Mouse (Mus musculus): ENCODE data around the gene Plekha7. TPM values are rescaled to one million over a fixed set of nuclear protein-coding genes. Genes with fewer than 3 reads are reported as not detected.

The Plekha7 gene
- total and polyA plus RNA-seq, 2 experiments from 2014 or later: 7.9 to 22.8 TPM

GRCm38 (mm10) chr7:116115991-116116390 is 192.2 kb downstream of the Plekha7 start:
- H3K27me3 ChIP-seq (ENCODE audit: insufficient read depth, low read length): no peaks in the 10 kb centered on the region
- 66% methylated on average over 2 of the region's 2 CpGs for WGBS
- H3K4me2 ChIP-seq (ENCODE audit: low read depth, low read length): no peak overlapping the region
- DNase-seq (ENCODE audit: low spot score) (no peak), ATAC-seq (no peak)
- no peaks in the 10 kb centered on the region for H3K4me1 ChIP-seq (ENCODE audit: insufficient read depth, low read length)
- TF ChIP-seq CTCF (IDR thresholded peaks at IDR 0.05; ENCODE audit: low read depth): no peak
- H3K27ac ChIP-seq: no peak overlapping the region
- H3K4me3 ChIP-seq (ENCODE audit: low read length): no peak overlapping the region
- H3K36me3 ChIP-seq (ENCODE audit: insufficient read depth, low read length): no peaks in the 10 kb centered on the region
- H3K9me3 ChIP-seq (ENCODE audit: low read length): no peaks in the 10 kb centered on the region
- no peak overlapping the region for H3K9ac ChIP-seq (replicated peaks; ENCODE audit: low read length)

DNA sequence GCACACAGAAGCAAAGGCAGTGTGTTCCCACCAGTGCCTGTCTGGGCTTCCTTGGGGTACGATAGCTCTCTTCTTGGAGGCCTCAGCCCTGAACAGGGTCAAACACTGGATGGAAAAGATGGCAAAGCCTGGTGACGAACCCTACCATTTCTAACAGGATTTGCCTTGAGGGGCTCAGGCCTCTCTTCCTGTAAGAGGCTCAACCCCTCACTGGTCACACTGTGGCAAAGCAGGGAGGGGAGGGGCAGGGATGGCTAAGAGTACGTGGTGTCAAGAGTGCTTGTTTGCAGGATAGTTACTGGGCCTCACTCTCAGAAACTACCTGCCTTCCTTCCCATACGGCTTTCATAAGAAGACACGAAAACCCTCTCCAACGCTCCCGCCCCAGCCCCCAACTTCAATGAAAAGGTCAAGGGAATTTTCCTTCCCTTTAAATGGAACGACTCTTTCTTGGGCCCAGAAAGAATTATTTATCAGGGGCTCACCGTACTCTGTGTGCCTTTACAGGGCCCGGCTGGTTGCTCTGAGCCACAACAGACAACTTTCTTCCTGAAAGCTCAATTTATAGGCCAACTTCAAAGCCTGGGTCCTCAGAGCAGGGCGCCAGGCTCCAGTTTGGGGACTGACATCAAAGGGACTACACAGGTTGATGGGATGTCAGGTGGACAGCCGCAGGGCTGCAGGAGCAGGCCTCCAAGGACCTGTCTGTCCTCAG is 192.8 kb downstream of the Plekha7 start:
- Histone ChIP-seq H3K27me3 (ENCODE audit: insufficient read depth, low read length) (no peaks in the 10 kb centered on the region), H3K9ac (replicated peaks; ENCODE audit: low read length) (no peak overlapping the region), H3K4me3 (ENCODE audit: low read length) (no peak overlapping the region), H3K4me2 (ENCODE audit: low read depth, low read length) (no peak overlapping the region), H3K27ac (no peak overlapping the region), H3K36me3 (ENCODE audit: insufficient read depth, low read length) (no peaks in the 10 kb centered on the region), H3K9me3 (ENCODE audit: low read length) (no peaks in the 10 kb centered on the region), H3K4me1 (ENCODE audit: insufficient read depth, low read length) (no peaks in the 10 kb centered on the region)
- DNase-seq (ENCODE audit: low spot score) (no peak), ATAC-seq (no peak)
- WGBS: 79% methylated on average over 12 of the region's 12 CpGs
- TF ChIP-seq CTCF (IDR thresholded peaks at IDR 0.05; ENCODE audit: low read depth): no peak

GRCm38 (mm10) chr7:116111546-116111945 is 196.6 kb downstream of the Plekha7 start:
- H3K36me3 ChIP-seq (ENCODE audit: insufficient read depth, low read length): no peaks in the 10 kb centered on the region
- H3K27ac ChIP-seq: no peak overlapping the region
- ATAC-seq: no peak
- no peaks in the 10 kb centered on the region for H3K27me3 ChIP-seq (ENCODE audit: insufficient read depth, low read length)
- no peak overlapping the region for H3K4me3 ChIP-seq (ENCODE audit: low read length)
- no peak for TF ChIP-seq CTCF (IDR thresholded peaks at IDR 0.05; ENCODE audit: low read depth)
- H3K9ac ChIP-seq (replicated peaks; ENCODE audit: low read length): no peak overlapping the region
- no peaks in the 10 kb centered on the region for H3K4me1 ChIP-seq (ENCODE audit: insufficient read depth, low read length)
- H3K4me2 ChIP-seq (ENCODE audit: low read depth, low read length): no peak overlapping the region
- 80% methylated on average over 6 of the region's 6 CpGs for WGBS
- DNase-seq (ENCODE audit: low spot score): no peak
- H3K9me3 ChIP-seq (ENCODE audit: low read length): no peaks in the 10 kb centered on the region

DNA sequence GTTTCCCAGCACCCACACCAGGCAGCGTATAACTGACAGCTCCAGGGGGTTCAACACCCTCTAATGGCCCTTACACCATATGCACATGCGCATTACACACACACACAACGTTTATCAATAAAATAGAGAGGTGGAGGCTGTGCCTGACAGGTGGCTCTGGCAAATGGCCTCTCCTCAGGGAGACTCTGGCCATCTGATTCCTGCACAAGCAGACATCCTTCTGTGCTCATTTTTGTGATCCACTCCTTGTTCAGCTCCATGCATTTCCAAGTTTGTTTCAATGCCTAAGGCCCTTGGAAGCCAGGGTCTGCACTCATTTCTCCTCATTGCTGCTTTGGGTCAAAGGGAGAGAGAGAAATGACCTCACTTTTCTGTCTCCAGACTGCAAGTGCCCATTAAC is 197.5 kb downstream of the Plekha7 start:
- no peak overlapping the region for H3K4me2 ChIP-seq (ENCODE audit: low read depth, low read length)
- ATAC-seq (no peak), DNase-seq (ENCODE audit: low spot score) (no peak)
- H3K9ac ChIP-seq (replicated peaks; ENCODE audit: low read length): no peak overlapping the region
- H3K9me3 ChIP-seq (ENCODE audit: low read length): no peaks in the 10 kb centered on the region
- H3K36me3 ChIP-seq (ENCODE audit: insufficient read depth, low read length): no peaks in the 10 kb centered on the region
- no peak for TF ChIP-seq CTCF (IDR thresholded peaks at IDR 0.05; ENCODE audit: low read depth)
- no peaks in the 10 kb centered on the region for H3K4me1 ChIP-seq (ENCODE audit: insufficient read depth, low read length)
- WGBS: 67% methylated on average over 3 of the region's 3 CpGs
- H3K27me3 ChIP-seq (ENCODE audit: insufficient read depth, low read length): no peaks in the 10 kb centered on the region
- no peak overlapping the region for H3K27ac ChIP-seq
- no peak overlapping the region for H3K4me3 ChIP-seq (ENCODE audit: low read length)

DNA sequence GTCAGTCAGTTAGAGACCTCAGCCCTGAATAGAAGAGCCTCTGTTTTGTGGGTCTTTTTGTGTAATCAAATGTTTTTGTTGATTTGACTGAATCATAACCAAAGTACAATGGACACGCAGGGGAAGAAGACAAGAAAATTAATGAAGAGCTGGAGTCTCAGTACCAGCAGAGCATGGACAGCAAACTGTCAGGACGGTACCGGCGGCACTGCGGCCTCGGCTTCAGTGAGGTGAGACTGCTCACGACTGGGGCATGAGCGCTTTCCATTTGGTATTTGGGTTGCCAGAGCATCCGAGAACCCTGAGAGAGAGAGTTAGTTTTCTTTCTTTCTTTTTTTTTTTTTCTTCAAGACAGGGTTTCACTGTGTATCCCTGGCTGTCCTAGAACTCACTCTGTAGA is 205.1 kb downstream of the Plekha7 start:
- Histone ChIP-seq H3K9me3 (ENCODE audit: low read length) (no peaks in the 10 kb centered on the region), H3K27ac (no peak overlapping the region), H3K4me2 (ENCODE audit: low read depth, low read length) (no peak overlapping the region), H3K4me3 (ENCODE audit: low read length) (no peak overlapping the region), H3K27me3 (ENCODE audit: insufficient read depth, low read length) (no peaks in the 10 kb centered on the region), H3K36me3 (ENCODE audit: insufficient read depth, low read length) (peaks cover 15% of the 10 kb centered on the region; the same call in 1 of the 2 replicates), H3K4me1 (ENCODE audit: insufficient read depth, low read length) (no peaks in the 10 kb centered on the region), H3K9ac (replicated peaks; ENCODE audit: low read length) (no peak overlapping the region)
- TF ChIP-seq CTCF (IDR thresholded peaks at IDR 0.05; ENCODE audit: low read depth): no peak
- WGBS: 95% methylated on average over 9 of the region's 9 CpGs
- ATAC-seq (no peak), DNase-seq (ENCODE audit: low spot score) (no peak)

DNA sequence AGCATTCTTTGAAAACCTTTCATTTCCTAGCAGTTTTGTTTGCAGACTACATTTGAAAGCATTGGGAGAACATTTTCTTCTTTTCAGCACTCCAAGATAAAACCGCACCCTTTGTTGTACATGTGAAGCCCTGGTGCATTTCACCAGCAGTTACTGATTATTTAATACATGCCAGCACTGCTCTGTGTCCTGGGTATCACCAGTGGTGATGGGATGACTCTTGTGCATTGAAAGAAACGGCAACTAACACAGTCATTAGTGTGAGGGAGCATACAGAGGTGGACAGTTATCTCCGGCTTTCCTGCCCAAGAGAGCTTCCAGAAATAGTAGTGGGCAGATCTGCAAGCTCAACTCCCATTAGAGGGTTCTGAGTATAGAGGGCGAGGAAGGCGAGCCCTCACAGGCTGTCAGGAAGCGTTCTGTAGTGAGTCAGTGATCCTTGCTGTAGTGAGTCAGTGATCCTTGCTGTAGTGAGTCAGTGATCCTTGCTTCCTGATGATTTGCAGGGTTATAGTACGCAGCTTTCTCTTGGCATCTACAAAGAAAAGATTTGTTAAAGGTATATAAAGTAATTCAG is 208.1 kb downstream of the Plekha7 start:
- WGBS: 79% methylated on average over 7 of the region's 7 CpGs
- no peak for TF ChIP-seq CTCF (IDR thresholded peaks at IDR 0.05; ENCODE audit: low read depth)
- H3K27ac ChIP-seq: no peak overlapping the region
- H3K36me3 ChIP-seq (ENCODE audit: insufficient read depth, low read length): peaks cover 15% of the 10 kb centered on the region; the same call in 1 of the 2 replicates
- H3K9me3 ChIP-seq (ENCODE audit: low read length): no peaks in the 10 kb centered on the region
- no peak overlapping the region for H3K4me3 ChIP-seq (ENCODE audit: low read length)
- no peak overlapping the region for H3K9ac ChIP-seq (replicated peaks; ENCODE audit: low read length)
- no peak overlapping the region for H3K4me2 ChIP-seq (ENCODE audit: low read depth, low read length)
- no peak for DNase-seq (ENCODE audit: low spot score)
- H3K27me3 ChIP-seq (ENCODE audit: insufficient read depth, low read length): no peaks in the 10 kb centered on the region
- peaks cover 6% of the 10 kb centered on the region for H3K4me1 ChIP-seq (ENCODE audit: insufficient read depth, low read length)
- ATAC-seq: no peak

- Histone ChIP-seq H3K36me3 (ENCODE audit: insufficient read depth, low read length) (no peaks in the 10 kb centered on the region), H3K4me3 (ENCODE audit: low read length) (peak overlapping the region; percentile 59), H3K9me3 (ENCODE audit: low read length) (no peaks in the 10 kb centered on the region), H3K4me1 (ENCODE audit: insufficient read depth, low read length) (peaks cover 14% of the 10 kb centered on the region), H3K27ac (peak overlapping the region; percentile 98), H3K4me2 (ENCODE audit: low read depth, low read length) (peak overlapping the region; percentile 80), H3K27me3 (ENCODE audit: insufficient read depth, low read length) (no peaks in the 10 kb centered on the region), H3K9ac (replicated peaks; ENCODE audit: low read length) (peak overlapping the region; percentile 68)
- ATAC-seq (peak; percentile 87), DNase-seq (ENCODE audit: low spot score) (peak; percentile 83)
- under 1% methylated on average over 19 of the region's 19 CpGs for WGBS
- peak; percentile 52 for TF ChIP-seq CTCF (IDR thresholded peaks at IDR 0.05; ENCODE audit: low read depth)
Measured at GRCm38 (mm10) chr7:116093466-116093850, 214.7 kb downstream of the Plekha7 start.

Measured in hindbrain, postnatal 0 days (tissue).